Mouse (Mus musculus) kidney, adult 2 months (tissue): ENCODE measurements around the gene Itgb6.

Experiments used
- CTCF ChIP-seq: fragments of 200-500 bp; conservative IDR thresholded peaks from 2 replicates; pipeline ENCODE4 v1.5.1; 2011; ENCODE audit warnings: low read depth, mild to moderate bottlenecking, control low read depth, low read length, moderate library complexity, mixed read lengths; ENCODE audit not compliant: insufficient read depth, insufficient read length
- POLR2A ChIP-seq: fragments of 200-500 bp; IDR thresholded peaks from one replicate; pipeline ENCODE4 v1.6.1; 2011; ENCODE audit warnings: low read depth, low read length, control low read depth

DNA sequence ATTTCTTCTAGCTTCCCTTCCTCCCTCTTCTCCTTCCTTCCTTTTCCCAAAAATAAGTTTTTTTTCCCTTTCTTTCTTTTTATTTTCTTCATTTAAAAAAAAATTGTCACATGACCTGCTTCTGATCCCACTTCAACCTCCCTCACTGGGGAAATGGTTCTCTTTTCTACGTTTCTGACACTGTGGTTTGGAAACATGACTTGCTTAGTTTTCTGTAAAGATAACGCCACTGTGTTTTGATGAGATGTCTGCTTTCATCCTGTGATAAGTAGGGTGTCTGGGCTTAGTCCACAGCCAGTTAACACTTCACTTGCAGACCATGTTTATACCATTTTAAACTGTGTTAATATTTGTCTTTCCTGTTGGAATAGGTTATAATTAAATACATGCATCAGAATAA is 96.7 kb downstream of the Itgb6 start:
- TF ChIP-seq POLR2A (no peak), CTCF (no peak)
